Mouse (Mus musculus): ENCODE measurements around the gene Camta1.

DNA sequence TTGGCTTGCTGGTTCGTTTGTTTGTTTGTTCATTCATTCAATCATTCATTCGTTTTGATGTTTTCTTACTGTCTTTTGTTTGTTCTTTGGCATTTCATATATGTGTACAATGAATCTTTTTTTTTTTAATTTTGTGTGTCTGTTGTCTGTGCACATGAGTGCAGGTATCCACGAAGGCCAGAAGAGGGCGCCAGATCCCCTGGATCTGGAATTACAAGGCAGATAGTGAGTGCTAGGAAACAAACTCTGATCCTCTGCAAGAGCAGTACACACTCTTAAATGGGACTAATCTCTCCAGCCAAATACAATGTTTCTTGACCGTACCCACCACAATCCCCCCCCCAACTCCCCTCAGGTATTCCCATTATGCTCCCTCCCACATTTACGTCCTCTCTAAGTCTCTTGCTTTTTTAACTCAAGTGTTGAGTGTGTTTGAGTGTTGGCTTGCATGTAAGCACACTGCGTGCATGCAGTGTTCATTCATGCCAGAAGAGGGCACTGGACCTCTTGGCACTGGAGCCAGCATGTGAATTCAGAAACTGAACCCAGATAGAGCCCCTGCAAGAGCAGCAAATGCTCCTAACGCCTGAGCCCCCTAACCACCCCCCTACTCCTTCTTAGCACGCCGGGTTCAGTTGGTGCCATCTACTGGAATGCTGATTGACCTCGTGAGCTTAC lies 38.2 kb upstream of the Camta1 start:
- TF ChIP-seq CTCF (IDR thresholded peaks at IDR 0.05; ENCODE audit: low read depth) (peak; percentile 54), EP300 (optimal IDR thresholded peaks at IDR 0.05) (no peak)

Data from stomach, postnatal 0 days (tissue).